Mouse (Mus musculus): ENCODE results near the gene Daxx. TPM values are rescaled to one million over a fixed set of nuclear protein-coding genes. Genes with fewer than 3 reads are reported as not detected.

The Daxx gene
- polyA plus RNA-seq, 1 experiment from 2014 or later: 79.3 TPM

DNA sequence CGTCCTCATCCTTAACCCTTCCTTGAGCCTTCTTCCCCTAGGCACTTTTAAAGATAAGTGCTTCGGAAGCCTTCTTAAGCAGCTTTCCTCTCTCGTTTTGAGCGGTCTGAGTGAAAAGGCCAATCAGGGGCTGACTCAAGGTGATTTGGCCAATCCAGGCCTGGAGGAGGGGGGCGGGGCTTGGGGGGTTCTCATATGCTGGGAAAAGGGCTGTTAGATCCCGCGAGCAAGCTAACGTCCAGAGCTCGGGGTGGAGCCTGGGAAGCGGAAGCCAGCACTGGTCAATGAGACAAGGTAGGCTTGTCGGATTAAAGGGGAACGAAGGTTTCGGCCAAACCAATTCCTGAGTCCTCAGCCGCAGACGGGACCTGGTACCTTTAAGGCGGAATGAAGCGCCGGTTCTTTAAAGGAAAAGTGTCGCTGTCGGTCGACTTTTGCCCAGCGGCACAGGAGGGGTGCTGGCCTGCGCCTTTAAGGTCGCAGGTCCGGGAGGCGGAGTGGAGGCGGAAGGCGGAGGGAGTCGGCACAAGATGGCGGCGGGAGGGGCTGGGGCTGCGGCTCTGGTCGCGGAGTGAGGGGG is 6.5 kb downstream of the Daxx start, which contains the start of the genes Tapbp and Zbtb22:
Tapbp (plus strand) TSS at position 229 of the 580 bp plus-strand sequence.
Zbtb22 (plus strand) TSS at position 234 of the 580 bp plus-strand sequence.
- Histone ChIP-seq H3K4me3 (replicated peaks) (peak within 1 kb of the TSS; percentile 53), H3K27ac (peak within 1 kb of the TSS; percentile 86), H3K36me3 (peaks cover 59% of the 10 kb centered on the region), H3K9ac (replicated peaks) (peak within 1 kb of the TSS; percentile 61), H3K4me1 (replicated peaks) (peaks cover 50% of the 10 kb centered on the region), H3K4me2 (peak within 1 kb of the TSS; percentile 98), H3K27me3 (no peaks in the 10 kb centered on the region), H3K9me3 (no peaks in the 10 kb centered on the region)
- ATAC-seq (ENCODE audit: insufficient number of reproducible peaks, insufficient read depth, low FRiP score, low TSS enrichment, low read depth): peak; percentile 90
- under 1% methylated on average over 34 of the region's 34 CpGs for WGBS

DNA sequence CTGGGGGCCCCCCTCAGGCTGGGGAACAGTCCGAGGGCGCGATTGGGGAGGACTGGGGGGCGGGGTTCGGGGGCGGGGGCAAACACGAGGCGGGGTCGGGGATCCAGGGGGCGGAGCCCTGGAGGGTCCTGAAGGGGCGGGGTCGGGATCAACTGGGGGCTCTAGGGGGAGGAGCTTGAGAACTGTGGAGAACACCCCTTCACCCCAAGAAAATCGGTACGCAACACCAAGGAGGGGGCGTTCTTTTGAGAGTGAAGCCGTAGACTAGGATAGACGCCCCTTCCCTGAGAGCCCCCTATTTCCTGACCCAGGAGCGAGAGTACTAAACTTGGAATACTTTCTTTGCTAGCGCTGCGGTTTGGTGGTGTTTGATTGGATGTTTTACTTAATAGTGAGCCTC is 7.1 kb downstream of the Daxx start:
- Histone ChIP-seq H3K27me3 (no peaks in the 10 kb centered on the region), H3K4me1 (replicated peaks) (peaks cover 46% of the 10 kb centered on the region), H3K9me3 (no peaks in the 10 kb centered on the region), H3K9ac (replicated peaks) (peak overlapping the region; percentile 61), H3K27ac (peak overlapping the region; percentile 86), H3K4me3 (replicated peaks) (peak overlapping the region; percentile 53), H3K36me3 (peaks cover 54% of the 10 kb centered on the region), H3K4me2 (peak overlapping the region; percentile 98)
- peak; percentile 4; the same call in 1 of the 2 replicates for ATAC-seq (ENCODE audit: insufficient number of reproducible peaks, insufficient read depth, low FRiP score, low TSS enrichment, low read depth)
- 1% methylated on average over 19 of the region's 20 CpGs for WGBS

- 77% methylated on average over 31 of the region's 31 CpGs for WGBS
- ATAC-seq (ENCODE audit: insufficient number of reproducible peaks, insufficient read depth, low FRiP score, low TSS enrichment, low read depth): no peak
- peak overlapping the region; percentile 98 for H3K4me2 ChIP-seq
- peaks cover 42% of the 10 kb centered on the region for H3K4me1 ChIP-seq (replicated peaks)
- no peaks in the 10 kb centered on the region for H3K9me3 ChIP-seq
- H3K4me3 ChIP-seq (replicated peaks): peak overlapping the region; percentile 53
- H3K27ac ChIP-seq: no peak overlapping the region
- peaks cover 46% of the 10 kb centered on the region for H3K36me3 ChIP-seq
- no peak overlapping the region; the same call in 1 of the 2 replicates for H3K9ac ChIP-seq (replicated peaks)
- H3K27me3 ChIP-seq: no peaks in the 10 kb centered on the region
Observed at GRCm38 (mm10) chr17:33916847-33917655, 7.8 kb downstream of the Daxx start.

DNA sequence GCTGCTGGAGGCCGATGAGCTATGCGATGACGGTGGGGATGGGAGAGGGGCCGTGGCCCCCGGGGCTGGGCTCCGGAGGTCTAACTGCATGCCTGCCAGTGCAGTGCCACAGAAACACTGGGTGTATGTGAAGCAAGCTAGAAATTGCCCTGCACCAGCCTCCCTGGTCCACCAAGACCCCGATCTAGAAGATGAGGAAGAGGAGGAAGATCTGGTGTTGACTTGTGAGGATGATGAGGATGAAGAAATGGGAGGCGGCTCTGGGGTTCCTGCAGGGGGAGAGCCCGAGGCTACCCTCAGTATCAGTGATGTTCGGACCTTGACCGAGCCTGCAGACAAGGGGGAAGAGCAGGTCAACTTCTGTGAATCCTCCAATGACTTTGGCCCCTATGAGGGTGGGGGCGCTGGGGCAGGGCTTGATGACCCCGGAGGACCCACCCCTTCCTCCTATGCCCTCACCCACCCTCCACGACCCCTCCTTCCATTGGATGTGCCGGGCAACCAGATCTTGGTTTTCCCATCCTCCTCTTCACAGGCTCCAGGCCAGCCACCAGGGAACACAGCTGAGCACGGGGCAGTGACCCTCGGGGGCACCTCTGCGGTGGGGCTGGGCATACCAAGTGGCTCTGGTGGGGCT is 8.6 kb downstream of the Daxx start:
- no peak for ATAC-seq (ENCODE audit: insufficient number of reproducible peaks, insufficient read depth, low FRiP score, low TSS enrichment, low read depth)

GRCm38 (mm10) chr17:33918293-33919203 is 9.3 kb downstream of the Daxx start:
- peak overlapping the region; percentile 63 for H3K4me3 ChIP-seq (replicated peaks)
- peak overlapping the region; percentile 98 for H3K4me2 ChIP-seq
- 62% methylated on average over 37 of the region's 37 CpGs for WGBS
- H3K27me3 ChIP-seq: no peaks in the 10 kb centered on the region
- ATAC-seq (ENCODE audit: insufficient number of reproducible peaks, insufficient read depth, low FRiP score, low TSS enrichment, low read depth): no peak
- peak overlapping the region; percentile 76; the same call in 1 of the 2 replicates for H3K27ac ChIP-seq
- no peak overlapping the region for H3K9ac ChIP-seq (replicated peaks)
- H3K9me3 ChIP-seq: no peaks in the 10 kb centered on the region
- peaks cover 42% of the 10 kb centered on the region for H3K4me1 ChIP-seq (replicated peaks)
- peaks cover 32% of the 10 kb centered on the region for H3K36me3 ChIP-seq

More for the DNA sequence above, 8.6 kb downstream of the Daxx start:
- peak overlapping the region; percentile 63; the same call in 1 of the 2 replicates for H3K4me3 ChIP-seq (replicated peaks)
- 83% methylated on average over 18 of the region's 18 CpGs for WGBS
- no peak overlapping the region for H3K27ac ChIP-seq
- H3K36me3 ChIP-seq: peaks cover 39% of the 10 kb centered on the region
- H3K4me1 ChIP-seq (replicated peaks): peaks cover 42% of the 10 kb centered on the region
- H3K27me3 ChIP-seq: no peaks in the 10 kb centered on the region
- H3K4me2 ChIP-seq: peak overlapping the region; percentile 98
- no peak overlapping the region; the same call in 1 of the 2 replicates for H3K9ac ChIP-seq (replicated peaks)
- no peaks in the 10 kb centered on the region for H3K9me3 ChIP-seq

- peak overlapping the region; percentile 76 for H3K27ac ChIP-seq
- WGBS: under 1% methylated on average over 51 of the region's 52 CpGs
Observed at GRCm38 (mm10) chr17:33919351-33920281, 10.4 kb downstream of the Daxx start.

GRCm38 (mm10) chr17:33920282-33921097 is 11.3 kb downstream of the Daxx start:
- peaks cover 28% of the 10 kb centered on the region for H3K4me1 ChIP-seq (replicated peaks)
- WGBS: under 1% methylated on average over 36 of the region's 36 CpGs
- H3K4me2 ChIP-seq: peak overlapping the region; percentile 98
- 0 out of 2 replicates have a peak, but pooled peaks have one; percentile 10 for ATAC-seq (ENCODE audit: insufficient number of reproducible peaks, insufficient read depth, low FRiP score, low TSS enrichment, low read depth)
- peak overlapping the region; percentile 77 for H3K9ac ChIP-seq (replicated peaks)
- H3K27ac ChIP-seq: peak overlapping the region; percentile 76
- H3K36me3 ChIP-seq: peaks cover 23% of the 10 kb centered on the region
- no peaks in the 10 kb centered on the region for H3K9me3 ChIP-seq
- peak overlapping the region; percentile 63 for H3K4me3 ChIP-seq (replicated peaks)
- H3K27me3 ChIP-seq: no peaks in the 10 kb centered on the region

More at GRCm38 (mm10) chr17:33919351-33920281, 10.4 kb downstream of the Daxx start:
- H3K4me3 ChIP-seq (replicated peaks): peak overlapping the region; percentile 63
- ATAC-seq (ENCODE audit: insufficient number of reproducible peaks, insufficient read depth, low FRiP score, low TSS enrichment, low read depth): no peak
- H3K9me3 ChIP-seq: no peaks in the 10 kb centered on the region
- no peaks in the 10 kb centered on the region for H3K27me3 ChIP-seq
- H3K4me2 ChIP-seq: peak overlapping the region; percentile 98
- H3K36me3 ChIP-seq: peaks cover 22% of the 10 kb centered on the region
- H3K9ac ChIP-seq (replicated peaks): peak overlapping the region; percentile 77
- H3K4me1 ChIP-seq (replicated peaks): peaks cover 37% of the 10 kb centered on the region

DNA sequence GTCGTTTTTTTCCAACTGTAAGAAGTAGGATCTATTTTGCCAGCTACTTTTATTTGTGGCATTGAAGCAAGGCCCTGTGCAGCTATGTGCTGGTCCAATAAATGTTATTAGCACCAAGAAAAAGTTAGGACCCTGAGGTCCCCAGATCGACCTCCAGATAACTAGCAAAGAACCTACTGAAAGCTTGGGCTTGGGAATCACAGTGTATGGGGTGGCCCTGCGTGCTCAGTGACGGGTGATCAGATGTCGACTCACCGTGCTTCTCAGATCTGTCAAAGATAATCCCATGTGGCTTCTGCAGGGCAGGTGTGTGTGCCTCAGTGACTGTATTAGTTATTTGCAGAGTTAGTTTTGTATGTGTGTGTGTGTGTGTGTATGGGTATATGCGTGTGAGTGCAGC is 12.1 kb downstream of the Daxx start:
- Histone ChIP-seq H3K27ac (no peak overlapping the region), H3K4me1 (replicated peaks) (peaks cover 27% of the 10 kb centered on the region), H3K4me2 (0 out of 2 replicates have a peak overlapping the region, but pooled peaks have one; percentile 98), H3K4me3 (replicated peaks) (peak overlapping the region; percentile 63; the same call in 1 of the 2 replicates), H3K9ac (replicated peaks) (no peak overlapping the region), H3K9me3 (no peaks in the 10 kb centered on the region), H3K27me3 (no peaks in the 10 kb centered on the region), H3K36me3 (peaks cover 32% of the 10 kb centered on the region)
- WGBS: 89% methylated on average over 7 of the region's 7 CpGs
- no peak for ATAC-seq (ENCODE audit: insufficient number of reproducible peaks, insufficient read depth, low FRiP score, low TSS enrichment, low read depth)

All from limb, embryonic 12.5 days (tissue).